8 mouse cellular contexts compared by ENCODE assay signal in the genomic region with DNA sequence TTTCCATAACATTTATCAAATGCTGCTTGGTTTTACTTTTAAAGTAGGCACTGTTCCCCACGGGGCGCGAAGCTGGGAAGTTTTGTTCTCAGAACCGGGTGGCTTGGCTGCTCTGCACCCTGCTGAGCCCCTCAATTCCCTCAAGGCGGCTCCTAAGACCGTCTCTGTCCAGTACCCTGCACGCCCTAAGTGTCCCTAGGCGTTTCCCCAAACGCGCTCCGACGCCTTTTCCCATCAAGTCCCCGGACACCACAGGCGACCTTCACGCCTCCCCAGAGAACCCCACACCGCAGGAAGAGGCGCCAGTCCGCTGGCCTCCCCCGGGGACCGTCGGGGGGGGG. TPM values are rescaled to one million over a fixed set of nuclear protein-coding genes. Genes with fewer than 3 reads are reported as not detected.
DNase-seq lines count a peak whose midpoint lies in the region; ATAC-seq and TF ChIP-seq lines count a peak whose summit lies in the region.

No protein-coding gene starts in this region.

- no peaks in the 10 kb centered on the region for H3K36me3 ChIP-seq in kidney, embryonic 14.5 days (ENCODE audit: control insufficient read depth, insufficient read depth, low read length)
- H3K36me3 ChIP-seq in forebrain, embryonic 15.5 days = no peaks in the 10 kb centered on the region
- H3K36me3 ChIP-seq in liver, embryonic 15.5 days (replicated peaks) = no peaks in the 10 kb centered on the region
- H3K36me3 ChIP-seq in thymus, adult 2 months (ENCODE audit: control insufficient read depth, insufficient read depth, low read length) = no peaks in the 10 kb centered on the region

- peak overlapping the region; percentile 66 for H3K4me3 ChIP-seq in kidney, embryonic 14.5 days (ENCODE audit: low read length)
- H3K4me3 ChIP-seq in bone marrow macrophage, adult 2 months (ENCODE audit: insufficient read depth, low read length) = peak overlapping the region; percentile 33; the same call in 1 of the 2 replicates
- peak overlapping the region; percentile 78 for H3K4me3 ChIP-seq in forebrain, embryonic 15.5 days
- H3K4me3 ChIP-seq in liver, embryonic 15.5 days (replicated peaks) = peak overlapping the region; percentile 49
- no peak overlapping the region for H3K4me3 ChIP-seq in thymus, adult 2 months (ENCODE audit: control insufficient read depth, insufficient read depth, low read length)

- peak overlapping the region; percentile 94 for H3K4me2 ChIP-seq in kidney, embryonic 14.5 days (replicated peaks; ENCODE audit: low read depth, low read length)
- peak overlapping the region; percentile 99 for H3K4me2 ChIP-seq in forebrain, embryonic 15.5 days (replicated peaks)
- H3K4me2 ChIP-seq in liver, embryonic 15.5 days = peak overlapping the region; percentile 73

- H3K9me3 ChIP-seq in kidney, embryonic 14.5 days (ENCODE audit: control insufficient read depth, low read length) = no peaks in the 10 kb centered on the region
- no peaks in the 10 kb centered on the region for H3K9me3 ChIP-seq in forebrain, embryonic 15.5 days
- no peaks in the 10 kb centered on the region for H3K9me3 ChIP-seq in liver, embryonic 15.5 days (replicated peaks)

- peaks cover 11% of the 10 kb centered on the region for H3K4me1 ChIP-seq in kidney, embryonic 14.5 days (ENCODE audit: control insufficient read depth, insufficient read depth, low read length)
- peaks cover 3% of the 10 kb centered on the region; the same call in 1 of the 2 replicates for H3K4me1 ChIP-seq in bone marrow macrophage, adult 2 months (ENCODE audit: control insufficient read depth, insufficient read depth, low read length)
- peaks cover 14% of the 10 kb centered on the region for H3K4me1 ChIP-seq in forebrain, embryonic 15.5 days
- H3K4me1 ChIP-seq in liver, embryonic 15.5 days (replicated peaks) = peaks cover 14% of the 10 kb centered on the region
- H3K4me1 ChIP-seq in thymus, adult 2 months (replicated peaks; ENCODE audit: control insufficient read depth, insufficient read depth, low read length) = no peaks in the 10 kb centered on the region; the same call in 1 of the 2 replicates

- H3K9ac ChIP-seq in kidney, embryonic 14.5 days (ENCODE audit: low read depth, low read length) = peak overlapping the region; percentile 53
- H3K9ac ChIP-seq in forebrain, embryonic 15.5 days (replicated peaks) = peak overlapping the region; percentile 54
- H3K9ac ChIP-seq in liver, embryonic 15.5 days = no peak overlapping the region; the same call in 1 of the 2 replicates

- TF ChIP-seq POLR2A in bone marrow macrophage, adult 2 months (IDR thresholded peaks at IDR 0.05; ENCODE audit: borderline replicate concordance, low read depth, low read length) = no peak
- TF ChIP-seq POLR2A in thymus, adult 2 months (IDR thresholded peaks at IDR 0.05; ENCODE audit: control insufficient read depth, extremely low read depth, insufficient read depth, low read length, poor library complexity) = no peak

- DNase-seq in kidney, adult 11 months = no peak
- DNase-seq in thymus, postnatal 25 days = no peak
- DNase-seq in thymus, adult 2 months = no peak
- DNase-seq in kidney, postnatal 25 days = no peak

- H3K27ac ChIP-seq in kidney, embryonic 14.5 days (ENCODE audit: low read depth, low read length) = no peak overlapping the region
- no peak overlapping the region for H3K27ac ChIP-seq in bone marrow macrophage, adult 2 months (ENCODE audit: insufficient read depth, low read depth, low read length)
- H3K27ac ChIP-seq in forebrain, embryonic 15.5 days (replicated peaks) = no peak overlapping the region
- H3K27ac ChIP-seq in liver, embryonic 15.5 days (replicated peaks) = no peak overlapping the region
- H3K27ac ChIP-seq in thymus, adult 2 months (ENCODE audit: control insufficient read depth, insufficient read depth, low read length) = no peak overlapping the region

- ATAC-seq in kidney, embryonic 14.5 days (ENCODE audit: low FRiP score, low TSS enrichment) = peak; percentile 75
- peak; percentile 48 for ATAC-seq in forebrain, embryonic 15.5 days (replicated peaks)
- no peak for ATAC-seq in liver, embryonic 15.5 days (ENCODE audit: insufficient read depth)

- 2% methylated on average over 20 of the region's 21 CpGs for whole genome bisulfite sequencing in kidney, embryonic 14.5 days
- under 1% methylated on average over 21 of the region's 21 CpGs for WGBS in forebrain, embryonic 15.5 days
- 2% methylated on average over 20 of the region's 21 CpGs for WGBS in liver, embryonic 15.5 days (ENCODE audit: insufficient replicate concordance)
- 4% methylated on average over 20 of the region's 21 CpGs for WGBS in thymus, adult 2 months

- no peak for TF ChIP-seq CTCF in bone marrow macrophage, adult 2 months (IDR thresholded peaks at IDR 0.05; ENCODE audit: low read depth, low read length)
- no peak for TF ChIP-seq CTCF in thymus, adult 2 months (IDR thresholded peaks at IDR 0.05; ENCODE audit: borderline replicate concordance, control insufficient read depth, extremely low read depth, insufficient read depth, low read length, poor library complexity)

- H3K27me3 ChIP-seq in kidney, embryonic 14.5 days (ENCODE audit: control insufficient read depth, insufficient read depth, low read length) = peaks cover 51% of the 10 kb centered on the region
- H3K27me3 ChIP-seq in forebrain, embryonic 15.5 days = peaks cover 15% of the 10 kb centered on the region; the same call in 1 of the 2 replicates
- peaks cover 72% of the 10 kb centered on the region for H3K27me3 ChIP-seq in liver, embryonic 15.5 days
- H3K27me3 ChIP-seq in thymus, adult 2 months (ENCODE audit: control insufficient read depth, insufficient read depth, low read length) = peaks cover 9% of the 10 kb centered on the region; the same call in 1 of the 2 replicates

RNA-seq across cellular contexts. Expression of a gene that starts 0.3 kb away (rescaled TPM):
- polyA plus RNA-seq in kidney, embryonic 14.5 days (2014; fragmentation: Nextera tagmentation; extraction: Ambion mirVana) = 0.30 and 0.67 TPM in 2 replicates
- not detected in 2 replicates for polyA plus RNA-seq in bone marrow macrophage, adult 2 months (2012; ENCODE audit: insufficient read depth, insufficient read length, missing spikeins)
- 5.8 and 8.3 TPM in 2 replicates for polyA plus RNA-seq in forebrain, embryonic 15.5 days (2015; fragmentation: Nextera tagmentation; extraction: Ambion mirVana)
- polyA plus RNA-seq in liver, embryonic 15.5 days (2015; fragmentation: Nextera tagmentation; extraction: Ambion mirVana) = 0.07 and 0.10 TPM in 2 replicates
- polyA plus RNA-seq in thymus, adult 2 months (2012; rRNA removed) = 1.4 and 2.1 TPM in 2 replicates
